Mouse (Mus musculus): ENCODE data around the gene Slc22a20. TPM values are rescaled to one million over a fixed set of nuclear protein-coding genes. Genes with fewer than 3 reads are reported as not detected.

Gene Slc22a20
- polyA plus RNA-seq, 1 experiment = not detected

- Histone ChIP-seq H3K9me3 (replicated peaks; ENCODE audit: control insufficient read depth, insufficient read depth, low read length, poor library complexity, severe bottlenecking) (no peaks in the 10 kb centered on the region), H3K27ac (ENCODE audit: insufficient read depth, low read length) (no peak overlapping the region), H3K27me3 (ENCODE audit: control insufficient read depth, insufficient read depth, low read length, poor library complexity, severe bottlenecking) (no peaks in the 10 kb centered on the region), H3K4me3 (ENCODE audit: low read depth, low read length) (no peak overlapping the region), H3K4me1 (ENCODE audit: control insufficient read depth, insufficient read depth, low read length) (no peaks in the 10 kb centered on the region), H3K36me3 (ENCODE audit: control insufficient read depth, insufficient read depth, low read length, poor library complexity, severe bottlenecking) (peaks cover 72% of the 10 kb centered on the region), H3K9ac (ENCODE audit: low read depth, poor library complexity, severe bottlenecking) (no peak overlapping the region)
- TF ChIP-seq POLR2A (IDR thresholded peaks at IDR 0.05; ENCODE audit: insufficient read depth, low read length) (no peak), CTCF (IDR thresholded peaks at IDR 0.05; ENCODE audit: low read depth, low read length) (no peak), EP300 (IDR thresholded peaks at IDR 0.05; ENCODE audit: insufficient read depth, low read depth, low read length) (no peak)
Measured at GRCm38 (mm10) chr19:5953201-5953770, 32.7 kb downstream of the Slc22a20 start.

GRCm38 (mm10) chr19:5952071-5952691 lies 33.8 kb downstream of the Slc22a20 start:
- no peak for TF ChIP-seq EP300 (IDR thresholded peaks at IDR 0.05; ENCODE audit: insufficient read depth, low read depth, low read length)
- no peak for TF ChIP-seq CTCF (IDR thresholded peaks at IDR 0.05; ENCODE audit: low read depth, low read length)
- TF ChIP-seq POLR2A (IDR thresholded peaks at IDR 0.05; ENCODE audit: insufficient read depth, low read length) = no peak
- H3K9ac ChIP-seq (ENCODE audit: low read depth, poor library complexity, severe bottlenecking) = no peak overlapping the region
- H3K36me3 ChIP-seq (ENCODE audit: control insufficient read depth, insufficient read depth, low read length, poor library complexity, severe bottlenecking) = peaks cover 71% of the 10 kb centered on the region
- H3K4me3 ChIP-seq (ENCODE audit: low read depth, low read length) = no peak overlapping the region
- no peaks in the 10 kb centered on the region for H3K9me3 ChIP-seq (replicated peaks; ENCODE audit: control insufficient read depth, insufficient read depth, low read length, poor library complexity, severe bottlenecking)
- H3K27me3 ChIP-seq (ENCODE audit: control insufficient read depth, insufficient read depth, low read length, poor library complexity, severe bottlenecking) = no peaks in the 10 kb centered on the region
- H3K4me1 ChIP-seq (ENCODE audit: control insufficient read depth, insufficient read depth, low read length) = no peaks in the 10 kb centered on the region
- no peak overlapping the region for H3K27ac ChIP-seq (ENCODE audit: insufficient read depth, low read length)

- H3K36me3 ChIP-seq (ENCODE audit: control insufficient read depth, insufficient read depth, low read length, poor library complexity, severe bottlenecking) = peaks cover 72% of the 10 kb centered on the region
- no peak overlapping the region for H3K27ac ChIP-seq (ENCODE audit: insufficient read depth, low read length)
- TF ChIP-seq CTCF (IDR thresholded peaks at IDR 0.05; ENCODE audit: low read depth, low read length) = no peak
- no peak for TF ChIP-seq EP300 (IDR thresholded peaks at IDR 0.05; ENCODE audit: insufficient read depth, low read depth, low read length)
- TF ChIP-seq POLR2A (IDR thresholded peaks at IDR 0.05; ENCODE audit: insufficient read depth, low read length) = no peak
- no peaks in the 10 kb centered on the region for H3K27me3 ChIP-seq (ENCODE audit: control insufficient read depth, insufficient read depth, low read length, poor library complexity, severe bottlenecking)
- no peak overlapping the region for H3K4me3 ChIP-seq (ENCODE audit: low read depth, low read length)
- no peaks in the 10 kb centered on the region for H3K4me1 ChIP-seq (ENCODE audit: control insufficient read depth, insufficient read depth, low read length)
- H3K9me3 ChIP-seq (replicated peaks; ENCODE audit: control insufficient read depth, insufficient read depth, low read length, poor library complexity, severe bottlenecking) = no peaks in the 10 kb centered on the region
- H3K9ac ChIP-seq (ENCODE audit: low read depth, poor library complexity, severe bottlenecking) = no peak overlapping the region
Measured at GRCm38 (mm10) chr19:5951631-5952030, 34.3 kb downstream of the Slc22a20 start.

GRCm38 (mm10) chr19:5950218-5950617 lies 35.7 kb downstream of the Slc22a20 start:
- H3K4me3 ChIP-seq (ENCODE audit: low read depth, low read length) = no peak overlapping the region
- H3K36me3 ChIP-seq (ENCODE audit: control insufficient read depth, insufficient read depth, low read length, poor library complexity, severe bottlenecking) = peaks cover 73% of the 10 kb centered on the region
- H3K9ac ChIP-seq (ENCODE audit: low read depth, poor library complexity, severe bottlenecking) = no peak overlapping the region
- no peaks in the 10 kb centered on the region for H3K27me3 ChIP-seq (ENCODE audit: control insufficient read depth, insufficient read depth, low read length, poor library complexity, severe bottlenecking)
- H3K9me3 ChIP-seq (replicated peaks; ENCODE audit: control insufficient read depth, insufficient read depth, low read length, poor library complexity, severe bottlenecking) = no peaks in the 10 kb centered on the region
- H3K4me1 ChIP-seq (ENCODE audit: control insufficient read depth, insufficient read depth, low read length) = no peaks in the 10 kb centered on the region
- H3K27ac ChIP-seq (ENCODE audit: insufficient read depth, low read length) = no peak overlapping the region
- TF ChIP-seq CTCF (IDR thresholded peaks at IDR 0.05; ENCODE audit: low read depth, low read length) (no peak), EP300 (IDR thresholded peaks at IDR 0.05; ENCODE audit: insufficient read depth, low read depth, low read length) (no peak), POLR2A (IDR thresholded peaks at IDR 0.05; ENCODE audit: insufficient read depth, low read length) (no peak)

GRCm38 (mm10) chr19:5945891-5946290 lies 40.1 kb downstream of the Slc22a20 start:
- H3K4me3 ChIP-seq (ENCODE audit: low read depth, low read length) = no peak overlapping the region
- H3K36me3 ChIP-seq (ENCODE audit: control insufficient read depth, insufficient read depth, low read length, poor library complexity, severe bottlenecking) = peaks cover 53% of the 10 kb centered on the region
- H3K27ac ChIP-seq (ENCODE audit: insufficient read depth, low read length) = no peak overlapping the region
- no peak for TF ChIP-seq CTCF (IDR thresholded peaks at IDR 0.05; ENCODE audit: low read depth, low read length)
- TF ChIP-seq EP300 (IDR thresholded peaks at IDR 0.05; ENCODE audit: insufficient read depth, low read depth, low read length) = no peak
- TF ChIP-seq POLR2A (IDR thresholded peaks at IDR 0.05; ENCODE audit: insufficient read depth, low read length) = no peak
- H3K9me3 ChIP-seq (replicated peaks; ENCODE audit: control insufficient read depth, insufficient read depth, low read length, poor library complexity, severe bottlenecking) = no peaks in the 10 kb centered on the region
- H3K27me3 ChIP-seq (ENCODE audit: control insufficient read depth, insufficient read depth, low read length, poor library complexity, severe bottlenecking) = no peaks in the 10 kb centered on the region
- no peak overlapping the region for H3K9ac ChIP-seq (ENCODE audit: low read depth, poor library complexity, severe bottlenecking)
- no peaks in the 10 kb centered on the region for H3K4me1 ChIP-seq (ENCODE audit: control insufficient read depth, insufficient read depth, low read length)

- Histone ChIP-seq H3K9ac (ENCODE audit: low read depth, poor library complexity, severe bottlenecking) (no peak overlapping the region), H3K27ac (ENCODE audit: insufficient read depth, low read length) (no peak overlapping the region), H3K9me3 (replicated peaks; ENCODE audit: control insufficient read depth, insufficient read depth, low read length, poor library complexity, severe bottlenecking) (no peaks in the 10 kb centered on the region)
Measured at GRCm38 (mm10) chr19:5945027-5945426, 40.9 kb downstream of the Slc22a20 start.

More at GRCm38 (mm10) chr19:5945027-5945426, 40.9 kb downstream of the Slc22a20 start:
- TF ChIP-seq CTCF (IDR thresholded peaks at IDR 0.05; ENCODE audit: low read depth, low read length) (no peak), EP300 (IDR thresholded peaks at IDR 0.05; ENCODE audit: insufficient read depth, low read depth, low read length) (no peak), POLR2A (IDR thresholded peaks at IDR 0.05; ENCODE audit: insufficient read depth, low read length) (no peak)
- Histone ChIP-seq H3K4me1 (ENCODE audit: control insufficient read depth, insufficient read depth, low read length) (no peaks in the 10 kb centered on the region), H3K4me3 (ENCODE audit: low read depth, low read length) (no peak overlapping the region), H3K36me3 (ENCODE audit: control insufficient read depth, insufficient read depth, low read length, poor library complexity, severe bottlenecking) (peaks cover 45% of the 10 kb centered on the region), H3K27me3 (ENCODE audit: control insufficient read depth, insufficient read depth, low read length, poor library complexity, severe bottlenecking) (no peaks in the 10 kb centered on the region)

All from ES-Bruce4 (cell line).